Mouse (Mus musculus): ENCODE data around the gene Uckl1. TPM values are rescaled to one million over a fixed set of nuclear protein-coding genes. Genes with fewer than 3 reads are reported as not detected.

Uckl1 gene
- total and polyA plus RNA-seq, 2 experiments from 2014 or later: 36.5 to 49.9 TPM

DNA sequence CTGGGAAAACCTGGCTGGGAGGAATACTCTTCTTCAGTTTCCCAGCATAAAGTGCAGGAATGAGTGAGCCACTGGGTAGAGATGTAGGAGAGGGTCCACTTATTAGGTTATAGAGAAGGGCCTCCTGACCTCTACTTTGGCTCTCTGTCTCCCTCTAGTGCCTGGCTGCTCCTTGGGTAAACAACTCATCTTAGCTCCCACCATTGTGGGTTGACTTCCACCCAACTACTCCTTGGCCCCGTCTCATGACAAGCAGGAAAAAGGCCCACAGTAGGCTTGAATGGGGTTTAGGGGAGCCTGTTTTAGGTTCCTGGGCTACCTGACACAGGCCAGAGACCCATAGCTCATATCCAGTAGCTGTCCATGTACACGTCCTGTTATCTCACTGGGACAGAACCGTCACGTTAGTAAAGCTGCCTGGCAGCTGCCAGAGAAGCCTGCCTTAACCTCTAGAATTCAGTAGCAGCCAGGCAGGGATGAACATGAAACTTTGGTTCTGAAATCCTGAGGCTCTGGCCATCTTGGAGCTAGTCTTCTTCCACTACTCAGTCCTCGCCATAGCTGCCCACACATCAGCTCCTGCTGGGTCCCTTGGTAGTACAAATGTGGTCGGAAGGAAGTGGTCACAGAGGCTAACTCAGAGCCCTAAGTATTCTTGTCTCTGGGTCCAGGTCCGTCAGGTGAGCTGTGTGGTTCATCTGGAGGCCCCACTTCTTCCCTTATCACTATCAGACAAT is 16.3 kb downstream of the Uckl1 start:
- Histone ChIP-seq H3K9ac (replicated peaks; ENCODE audit: low read length) (no peak overlapping the region), H3K4me2 (ENCODE audit: low read depth, low read length) (no peak overlapping the region), H3K9me3 (ENCODE audit: low read length) (no peaks in the 10 kb centered on the region), H3K4me3 (ENCODE audit: low read length) (no peak overlapping the region), H3K36me3 (ENCODE audit: insufficient read depth, low read length) (no peaks in the 10 kb centered on the region), H3K4me1 (ENCODE audit: insufficient read depth, low read length) (no peaks in the 10 kb centered on the region; the same call in 1 of the 2 replicates), H3K27me3 (ENCODE audit: insufficient read depth, low read length) (no peaks in the 10 kb centered on the region), H3K27ac (no peak overlapping the region)
- WGBS: 79% methylated on average over 7 of the region's 7 CpGs
- peak; percentile 66 for TF ChIP-seq CTCF (IDR thresholded peaks at IDR 0.05; ENCODE audit: low read depth)
- DNase-seq (ENCODE audit: low spot score): peak; percentile 37
- no peak for ATAC-seq

DNA sequence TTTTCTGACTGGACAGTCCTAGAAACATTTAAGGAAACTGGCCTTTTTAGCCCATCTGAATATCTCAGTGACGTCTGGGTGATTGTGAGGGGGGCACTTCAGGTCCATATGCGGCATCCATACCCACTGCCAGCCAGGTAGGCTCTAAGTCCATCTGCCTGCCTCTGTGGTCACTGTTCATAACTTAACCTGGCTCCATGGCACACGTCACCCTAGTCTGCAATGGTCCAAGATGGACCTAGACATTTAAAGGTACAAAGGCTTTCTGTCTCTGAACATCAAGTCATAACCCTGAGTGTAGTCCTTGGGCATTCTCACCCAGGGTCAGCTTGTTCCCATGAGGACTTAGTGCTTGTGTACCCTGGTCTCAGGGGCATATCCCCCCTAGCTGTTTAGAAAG is 17.4 kb downstream of the Uckl1 start:
- no peak overlapping the region for H3K4me3 ChIP-seq (ENCODE audit: low read length)
- no peak overlapping the region for H3K27ac ChIP-seq
- H3K36me3 ChIP-seq (ENCODE audit: insufficient read depth, low read length): no peaks in the 10 kb centered on the region
- ATAC-seq: no peak
- H3K27me3 ChIP-seq (ENCODE audit: insufficient read depth, low read length): no peaks in the 10 kb centered on the region
- no peak for DNase-seq (ENCODE audit: low spot score)
- no peak overlapping the region for H3K4me2 ChIP-seq (ENCODE audit: low read depth, low read length)
- H3K4me1 ChIP-seq (ENCODE audit: insufficient read depth, low read length): no peaks in the 10 kb centered on the region; the same call in 1 of the 2 replicates
- no peak overlapping the region for H3K9ac ChIP-seq (replicated peaks; ENCODE audit: low read length)
- H3K9me3 ChIP-seq (ENCODE audit: low read length): no peaks in the 10 kb centered on the region
- 88% methylated on average over 3 of the region's 3 CpGs for WGBS
- no peak for TF ChIP-seq CTCF (IDR thresholded peaks at IDR 0.05; ENCODE audit: low read depth)

DNA sequence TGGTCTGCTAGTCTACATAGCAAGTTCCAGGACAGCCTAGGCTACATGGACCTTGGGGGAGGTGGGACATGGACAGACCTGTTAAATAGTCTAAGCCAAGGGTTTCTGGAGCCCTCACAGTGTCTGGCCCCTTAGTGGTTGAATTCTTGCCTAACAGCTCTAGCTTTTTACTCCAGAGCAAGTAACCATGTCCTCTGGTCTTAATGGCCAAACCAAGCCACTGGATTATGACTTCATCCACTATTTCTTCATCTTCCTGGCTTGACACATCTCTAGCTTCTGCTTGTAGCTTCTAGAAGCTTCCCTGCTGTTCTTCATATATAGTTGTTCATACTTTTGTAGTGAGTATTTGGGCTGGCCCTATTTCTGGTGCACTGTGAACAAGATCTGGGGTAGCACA is 30.9 kb downstream of the Uckl1 start:
- ATAC-seq: no peak; the same call in 1 of the 2 replicates
- no peaks in the 10 kb centered on the region for H3K27me3 ChIP-seq (ENCODE audit: insufficient read depth, low read length)
- no peaks in the 10 kb centered on the region for H3K4me1 ChIP-seq (ENCODE audit: insufficient read depth, low read length)
- no peak for TF ChIP-seq CTCF (IDR thresholded peaks at IDR 0.05; ENCODE audit: low read depth)
- no peaks in the 10 kb centered on the region for H3K9me3 ChIP-seq (ENCODE audit: low read length)
- no peak overlapping the region for H3K27ac ChIP-seq
- no peak overlapping the region for H3K4me3 ChIP-seq (ENCODE audit: low read length)
- DNase-seq (ENCODE audit: low spot score): no peak
- no peak overlapping the region for H3K9ac ChIP-seq (replicated peaks; ENCODE audit: low read length)
- peaks cover 34% of the 10 kb centered on the region for H3K36me3 ChIP-seq (ENCODE audit: insufficient read depth, low read length)
- H3K4me2 ChIP-seq (ENCODE audit: low read depth, low read length): no peak overlapping the region

DNA sequence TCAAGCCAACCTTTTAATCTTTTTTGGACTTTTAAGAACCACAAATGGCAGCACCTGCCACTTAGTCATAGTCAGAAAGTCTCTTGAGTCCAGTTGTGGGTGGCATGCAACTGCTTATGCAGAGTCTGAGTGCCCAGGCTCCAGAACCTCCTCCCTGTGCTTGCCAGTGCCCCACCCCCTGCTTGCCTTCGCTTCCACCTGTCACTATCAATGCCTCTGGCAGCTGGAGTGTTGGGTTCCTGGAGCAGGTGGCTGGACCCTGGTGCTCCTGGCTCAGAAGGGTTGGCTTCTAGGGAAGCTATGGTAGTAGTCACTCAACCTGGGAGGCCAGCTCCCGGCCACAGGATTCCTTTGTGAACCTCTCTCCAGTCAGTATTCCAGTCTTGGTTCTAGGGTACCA is 34.5 kb downstream of the Uckl1 start:
- no peaks in the 10 kb centered on the region for H3K4me1 ChIP-seq (ENCODE audit: insufficient read depth, low read length)
- no peak overlapping the region for H3K9ac ChIP-seq (replicated peaks; ENCODE audit: low read length)
- H3K9me3 ChIP-seq (ENCODE audit: low read length): no peaks in the 10 kb centered on the region
- H3K36me3 ChIP-seq (ENCODE audit: insufficient read depth, low read length): peaks cover 58% of the 10 kb centered on the region
- DNase-seq (ENCODE audit: low spot score) (no peak), ATAC-seq (no peak)
- WGBS: 92% methylated on average over 2 of the region's 2 CpGs
- no peak overlapping the region for H3K27ac ChIP-seq
- H3K27me3 ChIP-seq (ENCODE audit: insufficient read depth, low read length): no peaks in the 10 kb centered on the region
- TF ChIP-seq CTCF (IDR thresholded peaks at IDR 0.05; ENCODE audit: low read depth): no peak
- H3K4me2 ChIP-seq (ENCODE audit: low read depth, low read length): no peak overlapping the region
- no peak overlapping the region for H3K4me3 ChIP-seq (ENCODE audit: low read length)

DNA sequence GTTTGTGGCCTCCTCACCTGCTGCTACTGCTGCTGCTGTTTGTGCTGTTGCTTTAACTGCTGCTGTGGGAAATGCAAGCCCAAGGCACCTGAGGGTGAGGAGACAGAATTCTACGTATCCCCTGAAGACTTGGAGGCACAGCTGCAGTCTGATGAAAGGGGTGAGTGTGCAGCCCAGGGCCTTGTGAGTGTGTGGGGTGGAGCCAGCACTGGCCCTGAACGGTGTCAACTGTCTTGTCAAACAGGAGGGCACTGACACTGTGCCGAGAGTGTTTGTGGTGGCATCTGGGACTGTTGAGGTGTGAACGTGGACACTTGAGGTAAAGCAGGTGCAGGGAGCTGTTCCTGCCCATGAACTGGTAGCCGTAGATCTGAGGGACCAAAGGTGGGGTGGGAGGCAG is 36.0 kb downstream of the Uckl1 start:
- H3K4me3 ChIP-seq (ENCODE audit: low read length): no peak overlapping the region
- H3K36me3 ChIP-seq (ENCODE audit: insufficient read depth, low read length): peaks cover 58% of the 10 kb centered on the region
- no peak overlapping the region for H3K27ac ChIP-seq
- no peak overlapping the region for H3K9ac ChIP-seq (replicated peaks; ENCODE audit: low read length)
- 90% methylated on average over 5 of the region's 5 CpGs for whole genome bisulfite sequencing
- ATAC-seq (no peak), DNase-seq (ENCODE audit: low spot score) (no peak)
- H3K4me2 ChIP-seq (ENCODE audit: low read depth, low read length): no peak overlapping the region
- H3K4me1 ChIP-seq (ENCODE audit: insufficient read depth, low read length): no peaks in the 10 kb centered on the region
- no peaks in the 10 kb centered on the region for H3K9me3 ChIP-seq (ENCODE audit: low read length)
- no peaks in the 10 kb centered on the region for H3K27me3 ChIP-seq (ENCODE audit: insufficient read depth, low read length)
- no peak for TF ChIP-seq CTCF (IDR thresholded peaks at IDR 0.05; ENCODE audit: low read depth)

DNA sequence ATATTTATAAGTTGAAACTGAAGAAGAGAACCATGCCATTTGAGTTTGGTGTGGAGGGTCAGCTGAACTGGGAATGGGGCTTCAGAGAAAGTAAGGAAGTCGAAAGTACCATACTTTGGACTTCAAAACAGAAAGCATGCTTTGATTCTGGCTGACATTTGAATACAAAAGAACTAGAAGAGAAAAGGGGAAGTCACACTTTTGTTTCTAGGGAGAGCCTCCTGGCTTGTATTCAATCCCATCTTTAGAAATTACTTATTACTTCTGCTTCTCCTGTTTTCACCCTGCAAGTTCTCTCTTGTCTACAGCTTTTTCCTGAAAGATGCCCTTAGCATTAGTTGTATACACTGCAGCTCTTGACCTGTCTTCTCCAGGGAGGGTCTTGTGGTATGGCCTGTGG is 36.5 kb downstream of the Uckl1 start:
- Histone ChIP-seq H3K4me1 (ENCODE audit: insufficient read depth, low read length) (no peaks in the 10 kb centered on the region), H3K36me3 (ENCODE audit: insufficient read depth, low read length) (peaks cover 58% of the 10 kb centered on the region), H3K4me3 (ENCODE audit: low read length) (no peak overlapping the region), H3K9ac (replicated peaks; ENCODE audit: low read length) (no peak overlapping the region), H3K27ac (no peak overlapping the region), H3K9me3 (ENCODE audit: low read length) (no peaks in the 10 kb centered on the region), H3K4me2 (ENCODE audit: low read depth, low read length) (no peak overlapping the region), H3K27me3 (ENCODE audit: insufficient read depth, low read length) (no peaks in the 10 kb centered on the region)
- ATAC-seq (no peak), DNase-seq (ENCODE audit: low spot score) (no peak)
- WGBS: 63% methylated on average over 1 of the region's 1 CpGs
- TF ChIP-seq CTCF (IDR thresholded peaks at IDR 0.05; ENCODE audit: low read depth): no peak

DNA sequence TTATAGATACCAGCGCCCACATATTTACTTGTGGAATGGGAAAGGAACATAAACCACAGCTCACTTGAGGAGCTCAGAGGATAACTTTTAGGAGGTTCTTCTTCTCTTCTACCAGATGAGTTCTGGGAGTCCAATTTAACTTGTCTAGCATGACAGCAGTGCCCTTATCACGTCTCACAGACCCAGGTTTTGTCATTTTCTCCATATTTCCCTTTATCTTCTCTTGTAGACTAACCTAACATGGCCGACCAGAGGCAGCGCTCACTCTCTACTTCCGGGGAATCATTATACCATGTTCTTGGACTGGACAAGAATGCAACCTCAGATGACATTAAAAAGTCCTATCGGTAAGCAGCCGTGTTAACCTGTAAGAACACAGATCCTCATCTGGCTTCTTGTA is 38.5 kb downstream of the Uckl1 start:
- 97% methylated on average over 7 of the region's 7 CpGs for WGBS
- Histone ChIP-seq H3K9ac (replicated peaks; ENCODE audit: low read length) (no peak overlapping the region), H3K9me3 (ENCODE audit: low read length) (no peaks in the 10 kb centered on the region), H3K4me1 (ENCODE audit: insufficient read depth, low read length) (no peaks in the 10 kb centered on the region), H3K4me2 (ENCODE audit: low read depth, low read length) (no peak overlapping the region), H3K36me3 (ENCODE audit: insufficient read depth, low read length) (peaks cover 48% of the 10 kb centered on the region), H3K27ac (no peak overlapping the region), H3K4me3 (ENCODE audit: low read length) (no peak overlapping the region), H3K27me3 (ENCODE audit: insufficient read depth, low read length) (no peaks in the 10 kb centered on the region)
- DNase-seq (ENCODE audit: low spot score): no peak
- no peak for ATAC-seq
- no peak for TF ChIP-seq CTCF (IDR thresholded peaks at IDR 0.05; ENCODE audit: low read depth)

Measured in hindbrain, postnatal 0 days (tissue).